Mouse (Mus musculus): ENCODE results near the gene Morn5.

DNA sequence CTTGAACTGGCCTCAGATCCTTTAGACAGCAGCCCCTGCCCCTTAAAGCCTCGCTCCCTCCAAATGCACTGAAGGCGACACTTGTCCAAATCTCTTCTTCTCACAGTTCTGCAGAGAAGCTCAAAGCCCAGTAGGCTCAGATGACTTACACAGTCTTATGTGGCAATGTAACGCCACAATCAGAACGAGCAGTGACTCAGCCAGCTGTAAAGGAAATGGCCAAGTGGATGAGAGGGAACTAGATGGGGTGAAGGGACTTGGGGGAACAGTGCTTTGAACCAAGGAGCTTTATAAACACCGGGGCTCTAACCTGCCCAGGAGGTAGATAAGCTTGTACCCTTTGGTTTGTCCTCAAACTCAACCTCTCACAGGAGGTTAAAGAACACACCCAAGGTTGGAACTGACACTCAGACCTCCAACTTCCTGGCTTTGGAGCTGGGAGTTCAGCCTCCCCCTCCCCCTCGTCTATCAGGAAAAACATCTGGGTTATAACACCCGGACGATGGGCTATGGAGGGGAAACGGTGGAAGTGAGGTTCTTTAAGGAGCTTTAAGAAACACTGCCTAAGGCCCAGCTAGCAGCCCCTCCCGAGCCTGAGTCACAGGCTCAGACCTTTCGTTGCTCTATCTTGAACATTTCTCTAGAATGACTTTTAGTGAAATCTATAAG is 13.7 kb upstream of the Morn5 start:
- TF ChIP-seq CTCF (IDR thresholded peaks at IDR 0.05; ENCODE audit: control insufficient read depth, insufficient read depth, insufficient replicate concordance, low read depth, low read length) (no peak), POLR2A (IDR thresholded peaks at IDR 0.05; ENCODE audit: control insufficient read depth, low read depth, low read length) (no peak)
